Mouse (Mus musculus) megakaryocyte, embryonic 14.5 days (primary cell): ENCODE measurements around the gene Gm20388.

Source experiments
- FLI1 ChIP-seq: IDR thresholded peaks from 2 replicates; pipeline ENCODE4 v1.6.1; 2012; ENCODE audit warnings: low read length, inconsistent platforms, mixed read lengths
- GATA1 ChIP-seq: IDR thresholded peaks from 3 replicates; pipeline ENCODE4 v1.6.1; 2012; ENCODE audit warnings: mixed read lengths, low read length, inconsistent platforms, borderline replicate concordance

DNA sequence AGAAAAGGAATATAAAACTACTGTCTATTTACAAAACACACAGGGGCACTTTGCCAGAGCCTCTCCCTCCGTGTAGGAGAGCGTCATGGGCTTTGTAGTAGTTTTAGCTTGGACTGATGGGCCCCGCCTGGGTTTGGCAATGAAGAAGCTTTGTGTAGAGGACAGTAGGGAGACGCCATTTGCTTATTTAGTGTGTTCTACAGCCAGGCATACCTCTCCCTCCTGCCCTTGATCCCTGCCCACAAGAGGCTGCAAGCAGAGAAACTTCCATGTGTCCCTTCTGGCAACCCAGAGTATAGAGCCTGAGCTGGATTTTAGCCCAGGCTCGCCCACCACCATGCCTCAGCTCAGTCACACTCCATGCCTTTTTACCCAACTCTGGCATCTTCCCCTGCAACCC lies 4271.1 kb downstream of the Gm20388 start:
- TF ChIP-seq GATA1 (no peak), FLI1 (no peak)
